Mouse (Mus musculus): Measurements from ENCODE around the gene Vmn2r106.

Vmn2r106 gene
- long read RNA-seq, experiment 1 = 0 reads
- long read RNA-seq, experiment 2 = 0 reads

DNA sequence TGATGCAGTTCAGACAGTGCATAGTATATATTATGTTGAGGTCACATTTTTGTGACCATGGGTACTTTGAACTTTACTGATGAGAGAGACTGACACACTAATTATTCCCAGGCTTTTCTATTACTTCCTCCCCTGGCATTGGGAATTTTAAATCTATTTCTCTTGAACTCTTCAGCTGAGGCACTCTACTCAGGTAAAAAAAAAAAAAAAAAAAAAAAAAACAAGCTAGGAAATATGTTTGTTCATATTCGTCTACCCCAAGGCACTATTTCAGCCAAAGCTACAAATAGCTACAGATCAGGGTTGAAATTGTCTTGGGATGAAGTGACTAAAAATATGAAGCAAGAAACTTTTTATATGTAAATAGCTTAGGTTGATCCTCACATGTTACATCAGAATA is at the start of gene Vmn2r106:
Gene Vmn2r106 (minus strand): TSS at position 101 of the 400 bp plus-strand sequence.
- intact Hi-C loops (cut with DNase I) = no loop called here

DNA sequence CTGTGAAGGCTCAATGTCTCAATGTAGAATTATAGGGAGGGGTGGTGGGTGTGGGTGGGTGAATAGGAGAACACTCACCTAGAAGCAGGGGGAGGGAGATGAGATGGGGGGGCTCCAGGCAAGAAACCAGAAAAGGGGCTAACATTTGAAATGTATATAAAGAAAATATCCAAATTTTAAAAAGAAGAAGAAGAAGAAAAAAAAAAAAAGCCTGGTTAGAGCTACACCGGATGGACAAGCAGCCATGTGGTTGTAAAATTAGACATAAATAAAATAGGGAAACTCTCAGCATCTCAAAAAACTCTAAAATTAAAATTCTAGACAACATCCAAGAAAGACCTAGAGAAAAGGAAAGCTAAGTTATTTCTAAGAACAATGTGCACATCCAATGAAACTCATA is 20.4 kb upstream of the Vmn2r106 start:
- intact Hi-C loops (cut with DNase I) = no loop called here

GRCm38 (mm10) chr17:20286906-20287305 is 1.6 kb upstream of the Vmn2r106 start:
- intact Hi-C loops (cut with DNase I) = no loop called here

GRCm38 (mm10) chr17:20255522-20255921 is 29.8 kb downstream of the Vmn2r106 start:
- intact Hi-C loops (cut with DNase I) = no loop called here

DNA sequence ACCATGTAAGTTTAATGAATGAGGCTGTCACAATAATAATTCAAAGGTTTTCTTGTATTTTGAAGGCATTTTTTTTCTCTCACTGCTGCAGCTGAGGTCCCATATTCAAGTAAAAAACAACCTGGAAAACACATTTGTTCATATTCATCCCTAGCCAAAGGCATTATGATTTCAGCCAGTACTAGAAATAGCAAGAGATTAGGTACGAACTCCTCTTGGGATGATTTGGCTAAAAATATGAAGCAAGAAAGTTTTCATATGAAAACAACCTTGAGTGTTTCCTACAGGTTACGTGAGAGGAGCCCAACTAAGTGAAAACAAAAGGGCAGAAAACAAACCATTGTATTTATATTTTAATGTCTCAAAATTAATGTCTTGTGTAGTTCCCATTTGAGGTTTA is 50.4 kb downstream of the Vmn2r106 start, which contains the start of gene Vmn2r105:
Gene Vmn2r105 (minus strand): TSS at position 101 of the 400 bp plus-strand sequence.
- intact Hi-C loops (cut with DNase I) = no loop called here
